Mouse (Mus musculus) embryonic facial prominence, embryonic 14.5 days (tissue): ENCODE data around the gene Tie1. TPM values are rescaled to one million over a fixed set of nuclear protein-coding genes. Genes with fewer than 3 reads are reported as not detected.

ENCODE experiments used
- polyA plus RNA-seq: library from polyadenylated mRNA; unstranded; fragments of >200 nt; fragmentation: Nextera tagmentation; extraction: Ambion mirVana; gene quantifications from 2 replicates; pipeline ENCODE4 v1.2.1, GENCODE M21; 2014

Gene Tie1
- polyA plus RNA-seq, 1 experiment from 2014 or later, result 22.3 TPM

Other genes with a start within 250 kb of the Tie1 start
- 59.8 and 66.8 TPM in 2 replicates for gene Ptprf, start 198.7 kb downstream of the Tie1 start, polyA plus RNA-seq
- gene Szt2, start 80.8 kb downstream of the Tie1 start, polyA plus RNA-seq, result 8.7 and 9.3 TPM in 2 replicates
- gene Med8, start 80.7 kb downstream of the Tie1 start, polyA plus RNA-seq, result 85.0 and 97.1 TPM in 2 replicates
- gene Elovl1, start 62.0 kb downstream of the Tie1 start, polyA plus RNA-seq, result 106 and 118 TPM in 2 replicates
- gene Cdc20, start 52.7 kb downstream of the Tie1 start, polyA plus RNA-seq, result 159 and 192 TPM in 2 replicates
- gene Mpl, start 32.5 kb downstream of the Tie1 start, polyA plus RNA-seq, result 0.45 and 0.48 TPM in 2 replicates
- 6.1 and 8.2 TPM in 2 replicates for gene 2610528J11Rik, start 36.9 kb upstream of the Tie1 start, polyA plus RNA-seq
- gene Tmem125, start 54.0 kb upstream of the Tie1 start, polyA plus RNA-seq, result 5.6 and 5.8 TPM in 2 replicates
- 0.38 and 1.4 TPM in 2 replicates for gene Cfap57, start 130.7 kb upstream of the Tie1 start, polyA plus RNA-seq
- 148 and 150 TPM in 2 replicates for gene Ebna1bp2, start 130.7 kb upstream of the Tie1 start, polyA plus RNA-seq
- 0.13 and 0.22 TPM in 2 replicates for gene Olfr62, start 168.9 kb upstream of the Tie1 start, polyA plus RNA-seq
- gene Olfr1342, start 202.7 kb upstream of the Tie1 start, polyA plus RNA-seq, result 0.12 and 0.22 TPM in 2 replicates
- 0.11 TPM in 1 of 2 replicates, not detected in the other for gene Olfr1341, start 213.5 kb upstream of the Tie1 start, polyA plus RNA-seq
- gene Olfr1340, start 230.1 kb upstream of the Tie1 start, polyA plus RNA-seq, result 0.08 and 0.24 TPM in 2 replicates
- 0.16 TPM in 1 of 2 replicates, not detected in the other for gene Olfr1339, start 242.1 kb upstream of the Tie1 start, polyA plus RNA-seq